Mouse (Mus musculus): ENCODE results near the gene Kif3a. TPM values are rescaled to one million over a fixed set of nuclear protein-coding genes. Genes with fewer than 3 reads are reported as not detected.

Kif3a gene
- polyA plus RNA-seq, 1 experiment from 2014 or later: 69.4 TPM

DNA sequence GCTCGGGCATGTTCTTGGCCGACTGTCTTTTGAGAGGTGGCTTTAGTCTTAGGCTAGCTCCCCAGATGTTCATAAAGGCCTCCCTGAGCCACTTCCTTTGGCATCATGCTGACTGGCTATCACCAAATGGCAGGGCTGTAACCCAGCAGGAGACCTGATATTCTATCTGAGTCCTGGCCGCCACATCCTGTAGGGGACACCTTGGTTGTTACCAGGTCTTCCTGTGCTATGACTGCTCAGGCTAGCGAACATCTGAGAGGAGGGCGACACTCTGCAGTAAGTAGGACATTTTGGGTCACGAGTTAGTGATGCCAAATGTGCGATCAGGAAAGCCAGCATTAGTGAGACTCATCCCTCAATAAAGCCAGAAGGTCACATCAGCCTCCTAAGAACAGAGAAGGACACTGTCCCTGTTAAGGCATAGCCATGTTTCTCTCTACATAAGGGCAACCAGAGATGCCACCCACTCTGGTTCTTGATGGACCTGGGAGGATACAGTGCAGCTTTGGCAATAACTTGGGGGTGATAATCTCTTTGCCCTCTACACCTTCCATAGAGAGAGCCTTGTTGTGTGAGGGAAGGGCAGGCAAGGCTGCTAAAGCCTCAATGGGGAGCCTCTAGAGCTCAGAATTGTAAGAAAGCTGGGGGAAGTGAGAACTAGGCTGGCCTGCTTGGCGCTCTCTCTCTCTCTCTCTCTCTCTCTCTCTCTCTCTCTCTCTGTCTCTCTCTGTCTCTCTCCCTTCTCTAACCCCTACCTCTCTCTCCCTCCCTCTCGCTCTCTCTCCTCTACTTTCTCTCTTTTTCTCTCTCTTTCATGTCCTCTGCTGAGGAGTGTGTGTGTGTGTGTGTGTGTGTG lies 38.6 kb upstream of the Kif3a start:
- 46% methylated on average over 9 of the region's 9 CpGs for WGBS
- no peak overlapping the region for H3K4me3 ChIP-seq
- H3K9me3 ChIP-seq (replicated peaks): no peaks in the 10 kb centered on the region
- no peaks in the 10 kb centered on the region for H3K27me3 ChIP-seq (ENCODE audit: low read depth, poor library complexity, severe bottlenecking)
- no peak for DNase-seq (ENCODE audit: low spot score)
- H3K4me1 ChIP-seq: peaks cover 49% of the 10 kb centered on the region
- H3K36me3 ChIP-seq: peaks cover 16% of the 10 kb centered on the region
- no peak overlapping the region for H3K27ac ChIP-seq

DNA sequence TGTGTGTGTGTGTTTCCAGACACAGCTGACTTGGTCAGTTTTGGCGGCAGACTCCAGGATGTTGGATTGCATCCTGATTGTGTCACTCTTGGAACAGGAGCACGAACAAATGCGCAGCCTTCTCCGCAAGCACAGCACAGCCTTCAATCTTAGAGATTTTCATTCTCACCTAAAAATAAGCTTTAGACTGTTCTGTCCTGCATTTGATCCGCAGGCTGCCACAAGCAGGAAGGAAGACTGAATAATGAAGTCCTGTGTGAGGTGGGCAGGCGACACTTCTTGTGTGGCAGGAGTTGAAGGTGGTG lies 38.0 kb upstream of the Kif3a start:
- no peak overlapping the region for H3K4me3 ChIP-seq
- no peak for DNase-seq (ENCODE audit: low spot score)
- H3K4me1 ChIP-seq: peaks cover 43% of the 10 kb centered on the region
- H3K27me3 ChIP-seq (ENCODE audit: low read depth, poor library complexity, severe bottlenecking): no peaks in the 10 kb centered on the region
- H3K9me3 ChIP-seq (replicated peaks): no peaks in the 10 kb centered on the region
- H3K27ac ChIP-seq: no peak overlapping the region; the same call in 1 of the 2 replicates
- WGBS: 73% methylated on average over 6 of the region's 6 CpGs
- peaks cover 21% of the 10 kb centered on the region for H3K36me3 ChIP-seq

DNA sequence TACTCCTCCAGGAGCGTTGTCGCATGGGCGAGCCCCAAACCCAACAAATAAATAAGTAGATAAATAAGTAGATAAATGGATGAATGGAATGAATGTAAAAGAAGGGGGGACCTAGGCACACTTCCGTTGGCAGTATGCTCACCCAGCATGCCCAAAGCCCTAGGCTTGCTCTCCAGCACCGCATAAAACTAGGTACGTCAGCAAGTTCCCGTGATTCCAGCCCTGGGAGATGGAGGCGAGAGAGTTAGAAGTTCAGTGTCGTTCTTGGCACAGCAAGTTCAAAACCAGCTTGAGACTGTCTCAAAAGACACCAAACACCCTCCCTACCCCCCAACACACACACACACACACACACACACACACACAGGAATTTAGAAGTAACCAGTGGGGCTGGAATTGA lies 37.2 kb upstream of the Kif3a start:
- 82% methylated on average over 9 of the region's 9 CpGs for WGBS
- no peak for DNase-seq (ENCODE audit: low spot score)
- Histone ChIP-seq H3K27ac (no peak overlapping the region), H3K36me3 (peaks cover 29% of the 10 kb centered on the region), H3K4me3 (no peak overlapping the region), H3K27me3 (ENCODE audit: low read depth, poor library complexity, severe bottlenecking) (no peaks in the 10 kb centered on the region), H3K9me3 (replicated peaks) (no peaks in the 10 kb centered on the region), H3K4me1 (peaks cover 35% of the 10 kb centered on the region)

DNA sequence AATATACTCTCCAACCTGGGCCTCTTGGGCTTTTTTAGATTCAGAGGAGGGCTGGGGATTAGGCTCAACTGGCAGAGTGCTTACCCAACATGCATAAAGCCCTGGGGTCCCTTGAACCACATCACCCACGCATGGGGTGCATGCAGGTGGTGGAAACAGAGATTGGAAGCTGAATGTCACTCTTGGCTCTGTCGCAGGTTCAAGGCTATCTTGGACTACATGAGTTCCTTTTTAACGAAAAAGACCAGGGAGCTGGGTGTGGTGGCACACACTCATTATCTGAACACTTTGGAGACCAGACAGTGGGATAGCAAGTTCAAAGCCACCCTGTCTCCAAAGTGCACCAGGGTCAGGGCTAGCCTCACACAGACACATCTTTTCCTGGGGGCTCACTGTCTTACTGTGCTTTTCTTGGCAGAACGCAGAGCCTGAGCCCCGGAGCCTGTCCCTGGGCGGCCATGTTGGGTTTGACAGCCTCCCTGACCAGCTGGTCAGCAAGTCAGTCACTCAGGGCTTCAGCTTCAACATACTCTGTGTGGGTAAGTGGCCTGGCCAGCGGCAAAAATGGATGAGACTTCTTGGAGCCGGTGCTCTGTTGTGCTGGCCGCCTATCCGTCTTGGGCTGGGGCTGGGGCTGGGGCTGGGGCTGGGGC lies 35.5 kb upstream of the Kif3a start:
- H3K4me3 ChIP-seq: no peak overlapping the region
- H3K4me1 ChIP-seq: peaks cover 23% of the 10 kb centered on the region
- 91% methylated on average over 10 of the region's 10 CpGs for WGBS
- no peaks in the 10 kb centered on the region for H3K9me3 ChIP-seq (replicated peaks)
- H3K27ac ChIP-seq: no peak overlapping the region
- DNase-seq (ENCODE audit: low spot score): no peak
- peaks cover 46% of the 10 kb centered on the region for H3K36me3 ChIP-seq
- H3K27me3 ChIP-seq (ENCODE audit: low read depth, poor library complexity, severe bottlenecking): no peaks in the 10 kb centered on the region

DNA sequence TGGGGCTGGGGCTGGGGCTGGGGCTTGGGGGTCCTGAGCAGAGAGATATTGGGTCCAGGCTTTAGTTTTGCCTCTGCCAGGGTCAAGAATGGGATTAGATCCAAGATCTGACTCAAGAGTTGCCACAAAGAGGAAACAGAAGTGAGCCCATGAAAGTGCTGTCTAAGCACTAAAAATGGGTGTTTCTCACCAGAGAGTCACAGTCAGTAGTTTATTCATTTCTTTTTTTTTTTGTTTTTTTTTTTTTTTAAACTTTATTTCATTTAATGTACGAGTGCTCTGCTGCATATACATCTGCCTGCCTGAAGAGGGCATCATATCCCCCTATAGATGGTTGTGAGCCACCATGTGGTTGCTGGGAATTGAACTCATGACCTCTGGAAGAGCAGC lies 35.0 kb upstream of the Kif3a start:
- Histone ChIP-seq H3K4me1 (peaks cover 23% of the 10 kb centered on the region), H3K9me3 (replicated peaks) (no peaks in the 10 kb centered on the region), H3K27me3 (ENCODE audit: low read depth, poor library complexity, severe bottlenecking) (no peaks in the 10 kb centered on the region), H3K36me3 (peaks cover 52% of the 10 kb centered on the region), H3K4me3 (no peak overlapping the region), H3K27ac (no peak overlapping the region)
- no peak for DNase-seq (ENCODE audit: low spot score)
- 84% methylated on average over 1 of the region's 1 CpGs for WGBS

DNA sequence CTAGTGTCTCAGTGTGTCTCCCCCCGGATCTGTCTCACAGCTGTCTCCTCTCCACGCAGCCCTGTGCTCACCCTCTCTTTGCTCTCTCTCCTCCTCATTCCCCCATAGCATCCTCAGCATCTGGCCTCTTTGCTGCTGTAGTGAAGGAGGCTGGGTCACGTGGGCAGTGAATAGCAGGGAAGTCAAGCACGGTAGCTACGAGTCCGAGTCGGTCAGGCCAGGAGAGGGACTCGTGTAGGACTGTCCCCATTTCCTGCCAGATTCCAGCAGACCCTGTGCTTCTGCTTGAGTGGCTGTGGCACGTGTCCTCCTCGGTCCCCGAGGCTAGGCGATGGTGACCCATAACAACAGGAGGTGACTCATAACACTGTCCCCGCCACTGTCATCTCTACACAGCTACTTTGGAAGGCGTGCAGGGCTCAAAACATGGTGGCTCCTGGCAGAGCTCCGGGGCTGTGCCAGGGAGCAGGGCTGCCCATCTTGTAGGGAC lies 28.1 kb upstream of the Kif3a start:
- no peak for DNase-seq (ENCODE audit: low spot score)
- Histone ChIP-seq H3K4me1 (peaks cover 11% of the 10 kb centered on the region), H3K36me3 (peaks cover 72% of the 10 kb centered on the region), H3K4me3 (no peak overlapping the region), H3K9me3 (replicated peaks) (no peaks in the 10 kb centered on the region), H3K27me3 (ENCODE audit: low read depth, poor library complexity, severe bottlenecking) (no peaks in the 10 kb centered on the region), H3K27ac (no peak overlapping the region)
- WGBS: 85% methylated on average over 15 of the region's 15 CpGs

DNA sequence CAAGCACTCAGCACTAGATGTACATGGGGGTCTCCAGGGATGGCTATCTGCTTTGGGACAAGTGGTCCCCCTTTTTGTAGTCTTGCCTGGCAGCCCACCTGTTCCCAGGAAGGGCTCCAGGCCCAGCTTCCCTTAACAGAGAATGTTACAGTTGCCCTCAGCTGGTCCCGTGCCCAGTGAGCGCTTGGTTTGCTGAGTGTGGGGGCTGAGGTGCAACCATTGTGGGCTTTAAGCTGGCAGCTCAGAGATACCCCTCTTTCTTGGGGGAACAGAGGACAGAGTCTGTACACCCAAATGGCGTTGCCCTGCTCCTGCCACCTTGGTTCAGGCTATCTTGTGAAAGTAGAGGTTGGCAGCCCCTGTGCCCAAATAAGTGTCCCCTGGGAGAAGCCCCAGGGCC lies 26.8 kb upstream of the Kif3a start:
- H3K9me3 ChIP-seq (replicated peaks): no peaks in the 10 kb centered on the region
- H3K27ac ChIP-seq: no peak overlapping the region

DNA sequence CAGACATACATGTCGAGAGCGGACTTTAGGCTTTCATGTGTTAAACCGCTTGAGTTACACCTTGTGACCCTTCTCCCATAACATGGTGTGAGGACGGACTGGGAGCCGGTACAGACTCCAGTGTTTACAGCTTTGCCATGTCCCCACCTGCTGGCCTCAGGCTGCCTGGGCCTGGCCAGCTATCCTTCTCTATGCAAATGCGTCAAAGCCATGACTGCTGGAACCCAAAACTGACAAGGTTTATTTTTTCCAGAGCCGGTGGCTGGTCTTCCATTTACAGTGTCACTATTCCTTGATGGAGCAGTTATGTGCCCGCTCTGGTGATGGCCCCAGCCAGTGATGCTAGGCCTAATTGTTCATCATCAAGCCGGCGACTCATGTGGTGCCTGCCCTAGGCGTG lies 26.0 kb upstream of the Kif3a start:
- peaks cover 21% of the 10 kb centered on the region for H3K4me1 ChIP-seq
- no peak overlapping the region for H3K27ac ChIP-seq
- peaks cover 50% of the 10 kb centered on the region for H3K36me3 ChIP-seq
- 85% methylated on average over 11 of the region's 11 CpGs for WGBS
- no peaks in the 10 kb centered on the region for H3K27me3 ChIP-seq (ENCODE audit: low read depth, poor library complexity, severe bottlenecking)
- H3K4me3 ChIP-seq: no peak overlapping the region
- DNase-seq (ENCODE audit: low spot score): no peak
- H3K9me3 ChIP-seq (replicated peaks): no peaks in the 10 kb centered on the region

More for the DNA sequence above, 26.8 kb upstream of the Kif3a start:
- H3K4me3 ChIP-seq: no peak overlapping the region
- H3K36me3 ChIP-seq: peaks cover 58% of the 10 kb centered on the region
- peaks cover 13% of the 10 kb centered on the region for H3K4me1 ChIP-seq
- no peaks in the 10 kb centered on the region for H3K27me3 ChIP-seq (ENCODE audit: low read depth, poor library complexity, severe bottlenecking)
- no peak for DNase-seq (ENCODE audit: low spot score)
- 92% methylated on average over 3 of the region's 3 CpGs for WGBS

DNA sequence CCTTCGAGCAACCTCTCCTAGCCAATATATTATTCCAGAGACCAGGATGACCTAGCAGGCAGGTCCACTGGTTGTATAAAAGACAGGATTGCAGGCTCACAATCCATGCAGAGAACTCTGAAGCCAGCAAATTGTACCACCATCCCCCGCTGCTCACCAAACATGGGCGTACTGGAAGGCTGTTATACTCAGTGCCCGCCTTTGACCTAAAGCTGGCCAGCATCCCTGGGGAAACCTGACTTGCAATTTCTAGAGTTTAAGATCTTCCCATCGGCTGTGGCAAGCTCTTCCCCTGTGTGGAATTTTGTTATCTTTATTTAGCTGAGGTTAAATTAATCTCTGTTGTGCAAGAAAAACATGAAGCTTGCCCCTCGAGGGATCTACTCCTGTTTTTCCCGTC lies 24.2 kb upstream of the Kif3a start:
- Histone ChIP-seq H3K27ac (no peak overlapping the region), H3K27me3 (ENCODE audit: low read depth, poor library complexity, severe bottlenecking) (no peaks in the 10 kb centered on the region), H3K4me3 (no peak overlapping the region), H3K4me1 (peaks cover 28% of the 10 kb centered on the region), H3K36me3 (peaks cover 32% of the 10 kb centered on the region), H3K9me3 (replicated peaks) (no peaks in the 10 kb centered on the region)
- 69% methylated on average over 7 of the region's 7 CpGs for WGBS
- no peak for DNase-seq (ENCODE audit: low spot score)

DNA sequence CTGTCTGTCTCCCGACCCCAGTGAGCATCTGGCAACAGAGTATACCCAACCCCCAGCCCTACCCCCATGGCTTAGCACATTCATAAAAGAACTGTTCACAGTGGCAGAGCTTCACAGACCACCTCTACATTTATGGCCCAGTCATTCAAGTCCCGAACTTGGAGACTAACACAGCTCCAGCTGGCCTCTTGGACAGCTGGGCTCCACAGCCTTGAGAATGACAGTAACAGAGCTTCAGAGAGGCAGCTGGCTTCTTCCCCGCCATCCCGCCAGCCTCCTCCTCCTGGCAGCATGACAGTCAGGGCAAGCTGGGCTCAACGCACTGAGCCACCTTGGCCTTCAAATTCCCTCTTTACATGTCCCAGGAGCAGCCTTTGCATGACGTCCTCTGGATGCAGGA lies 20.9 kb upstream of the Kif3a start:
- Histone ChIP-seq H3K27me3 (ENCODE audit: low read depth, poor library complexity, severe bottlenecking) (no peaks in the 10 kb centered on the region), H3K9me3 (replicated peaks) (no peaks in the 10 kb centered on the region), H3K4me3 (no peak overlapping the region), H3K36me3 (peaks cover 6% of the 10 kb centered on the region; the same call in 1 of the 2 replicates), H3K4me1 (peaks cover 28% of the 10 kb centered on the region), H3K27ac (no peak overlapping the region)
- DNase-seq (ENCODE audit: low spot score): no peak
- WGBS: 57% methylated on average over 6 of the region's 6 CpGs

DNA sequence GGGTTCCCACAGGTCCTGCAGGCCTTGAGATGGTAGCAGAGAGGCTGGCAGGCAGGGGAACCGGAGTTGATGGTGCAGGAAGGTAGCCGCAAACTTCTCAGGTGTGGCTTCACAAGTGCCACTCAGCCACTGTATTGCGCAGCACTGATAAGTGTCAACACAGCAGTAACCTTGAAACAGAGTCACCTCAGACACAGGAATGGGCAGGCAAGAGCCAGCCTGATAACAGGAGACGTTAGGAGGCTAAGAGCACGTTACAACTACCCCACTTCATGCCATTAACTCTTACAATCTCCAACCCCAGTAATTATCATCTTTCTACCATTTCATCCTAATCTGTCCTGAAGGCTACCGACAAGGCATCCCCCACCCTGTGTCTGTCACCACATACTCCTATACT lies 19.6 kb upstream of the Kif3a start:
- no peak for DNase-seq (ENCODE audit: low spot score)
- WGBS: 89% methylated on average over 6 of the region's 6 CpGs
- peaks cover under 1% of the 10 kb centered on the region; the same call in 1 of the 2 replicates for H3K36me3 ChIP-seq

DNA sequence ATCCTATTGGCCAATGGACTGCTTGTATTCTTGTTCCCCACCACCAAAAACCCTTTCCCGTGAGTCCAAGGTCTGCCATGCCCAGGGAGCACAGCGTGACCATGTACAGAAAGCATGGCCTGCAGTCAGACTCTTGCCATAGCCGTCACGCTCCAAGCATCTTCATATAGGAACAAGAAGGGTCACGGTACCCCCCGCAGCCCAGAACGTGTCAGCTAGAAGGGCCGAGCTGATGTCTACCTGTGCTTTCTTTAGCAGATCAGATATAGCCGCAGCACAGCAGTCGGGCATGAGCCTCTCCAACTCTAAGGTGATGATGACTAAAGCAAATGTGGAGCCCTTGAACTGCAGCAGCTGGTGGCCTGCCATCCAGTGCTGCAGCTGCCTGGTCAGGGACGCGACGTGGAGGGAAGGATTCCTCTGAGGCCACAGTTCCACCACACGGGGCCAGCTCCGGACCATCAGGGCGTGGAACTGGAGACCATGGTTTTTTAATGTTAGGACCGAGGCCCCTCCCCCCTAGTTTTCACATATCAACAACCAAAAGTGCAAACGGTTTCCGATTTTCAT lies 19.1 kb upstream of the Kif3a start:
- Histone ChIP-seq H3K27ac (no peak overlapping the region), H3K4me3 (no peak overlapping the region), H3K27me3 (ENCODE audit: low read depth, poor library complexity, severe bottlenecking) (no peaks in the 10 kb centered on the region), H3K4me1 (peaks cover 18% of the 10 kb centered on the region), H3K36me3 (no peaks in the 10 kb centered on the region; the same call in 1 of the 2 replicates), H3K9me3 (replicated peaks) (no peaks in the 10 kb centered on the region)
- no peak for DNase-seq (ENCODE audit: low spot score)
- whole genome bisulfite sequencing: 90% methylated on average over 19 of the region's 19 CpGs

More for the DNA sequence above, 19.6 kb upstream of the Kif3a start:
- Histone ChIP-seq H3K9me3 (replicated peaks) (no peaks in the 10 kb centered on the region), H3K4me1 (peaks cover 23% of the 10 kb centered on the region), H3K27ac (no peak overlapping the region), H3K27me3 (ENCODE audit: low read depth, poor library complexity, severe bottlenecking) (no peaks in the 10 kb centered on the region), H3K4me3 (no peak overlapping the region)

DNA sequence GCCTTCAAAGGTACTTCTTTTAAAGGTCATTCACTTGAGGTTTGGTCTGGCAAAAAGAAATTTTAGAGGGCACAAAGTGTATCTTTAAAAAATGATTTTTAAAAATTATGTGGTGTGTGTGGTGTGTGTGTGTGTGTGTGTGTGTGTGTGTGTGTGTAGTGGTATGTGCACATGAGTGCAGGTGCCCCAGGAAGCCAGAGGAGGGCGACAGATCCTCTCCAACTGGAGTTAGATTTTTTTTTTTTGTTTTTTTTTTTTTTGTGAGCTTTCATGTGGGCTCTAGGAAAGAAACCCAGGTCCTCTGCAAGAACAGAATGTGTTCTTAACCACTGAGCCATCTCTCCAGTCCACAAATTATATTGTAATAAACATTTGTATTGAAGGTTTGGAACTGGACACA lies 16.5 kb upstream of the Kif3a start:
- H3K4me3 ChIP-seq: no peak overlapping the region
- WGBS: 84% methylated on average over 1 of the region's 1 CpGs
- no peak for DNase-seq (ENCODE audit: low spot score)
- H3K36me3 ChIP-seq: no peaks in the 10 kb centered on the region
- no peaks in the 10 kb centered on the region for H3K9me3 ChIP-seq (replicated peaks)
- H3K4me1 ChIP-seq: peaks cover 12% of the 10 kb centered on the region
- no peak overlapping the region for H3K27ac ChIP-seq
- H3K27me3 ChIP-seq (ENCODE audit: low read depth, poor library complexity, severe bottlenecking): no peaks in the 10 kb centered on the region

All from limb, embryonic 10.5 days (tissue).